Mouse (Mus musculus): ENCODE data around the gene Arhgap44.
A peak's percentile ranks its signal among the peaks of the same experiment; 100 is the strongest.

DNA sequence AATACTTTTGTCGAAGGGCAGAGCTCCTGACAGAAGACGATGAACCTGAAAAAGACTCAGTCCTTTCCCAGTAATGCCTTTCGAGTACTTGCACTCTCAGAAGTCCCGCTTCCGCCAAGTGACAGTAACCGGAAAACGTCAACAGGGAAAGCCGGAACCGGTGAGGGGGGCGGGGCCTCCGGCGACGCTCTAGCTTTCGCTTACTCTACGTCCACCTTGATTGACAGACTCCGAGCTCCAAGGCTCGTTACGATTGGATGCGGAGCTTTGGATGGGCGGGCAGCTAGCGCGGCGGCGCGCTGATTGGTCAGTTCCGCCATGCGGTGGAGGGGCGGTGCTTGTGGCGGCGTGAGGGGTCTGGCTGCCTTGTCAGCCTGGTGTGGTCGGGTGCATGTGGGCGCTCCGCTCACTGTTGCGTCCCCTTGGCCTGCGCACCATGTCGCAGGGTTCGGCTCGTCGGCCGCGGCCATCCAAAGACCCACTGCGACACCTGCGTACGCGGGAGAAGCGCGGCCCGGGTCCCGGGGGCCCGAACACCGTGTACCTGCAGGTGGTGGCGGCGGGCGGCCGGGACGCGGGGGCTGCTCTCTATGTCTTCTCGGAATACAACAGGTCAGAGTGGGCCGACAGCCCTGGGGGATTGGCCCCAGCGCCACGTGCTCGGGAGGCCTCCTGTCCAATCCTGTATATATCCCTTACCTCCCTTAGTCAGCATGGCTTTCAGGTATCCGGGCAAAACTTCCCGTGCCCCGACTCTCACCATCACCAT is 183.9 kb downstream of the Arhgap44 start, which contains the start of gene Elac2:
- TF ChIP-seq CTCF (IDR thresholded peaks at IDR 0.05; ENCODE audit: control insufficient read depth, insufficient read depth, low read length) (no peak), POLR2A (IDR thresholded peaks at IDR 0.05; ENCODE audit: borderline replicate concordance, control insufficient read depth, low read depth, low read length) (peak; percentile 87)

All from bone marrow, adult 2 months (tissue).